Comparison of ENCODE assay signal across 8 mouse cellular contexts in the genomic region with DNA sequence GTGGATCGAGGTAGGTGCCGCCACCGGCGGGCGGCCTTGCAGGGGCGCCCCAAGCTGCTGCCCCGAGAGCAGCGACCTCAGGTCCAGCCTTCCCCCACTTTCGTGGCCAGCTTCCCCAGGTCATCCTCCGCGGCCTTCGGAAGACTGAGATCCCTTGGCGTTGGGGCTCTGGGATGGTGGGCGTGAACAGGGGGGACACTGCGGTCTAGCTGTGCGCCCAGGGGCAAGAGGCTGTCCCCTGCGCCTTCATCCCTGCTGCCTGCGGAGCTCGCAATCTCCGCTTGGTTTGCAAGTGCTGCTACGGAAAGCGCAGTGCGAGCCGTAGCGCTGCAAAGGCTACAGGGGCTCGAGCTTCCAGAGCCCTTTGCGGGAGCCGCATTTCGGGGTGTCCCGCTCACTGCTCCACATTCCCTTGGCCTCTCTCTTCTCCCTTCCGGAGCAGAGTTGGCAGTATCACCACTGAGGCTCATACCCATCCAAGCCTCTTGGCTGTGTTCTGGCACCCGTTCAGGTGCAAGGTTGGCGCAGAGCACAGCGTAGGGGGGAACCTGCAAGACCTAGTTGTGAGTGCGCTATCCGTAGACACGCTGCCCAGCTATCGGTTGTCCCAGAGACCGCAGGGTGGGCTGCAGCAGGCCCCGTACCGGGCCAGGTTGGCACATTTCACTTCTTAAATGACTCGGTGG. TPM values are rescaled to one million over a fixed set of nuclear protein-coding genes. Genes with fewer than 3 reads are reported as not detected.
DNase-seq lines count a peak whose midpoint lies in the region; ATAC-seq and TF ChIP-seq lines count a peak whose summit lies in the region.

No protein-coding gene starts in this region.

- no peak overlapping the region for H3K27ac ChIP-seq in ES-E14 (ENCODE audit: insufficient read depth, low read depth, low read length, poor library complexity, severe bottlenecking)

- peak overlapping the region; percentile 66 to 91 for H3K4me3 ChIP-seq in ES-E14 (ENCODE audit: insufficient read depth in 1 of 2, low read depth in 1 of 2, low read length in 2 of 2, poor library complexity in 1 of 2, severe bottlenecking in 1 of 2)

- no peaks in the 10 kb centered on the region for H3K4me1 ChIP-seq in ES-E14 (ENCODE audit: control insufficient read depth in 2 of 2, insufficient read depth in 2 of 2, low read length in 2 of 2, poor library complexity in 1 of 2)

- in situ Hi-C loops in ES-E14 (cut with MboI; ENCODE audit: low sequenced_read_pairs in 2 of 2, unreplicated experiment in 2 of 2), result no loop called here

- H3K9me3 ChIP-seq in ES-E14 (ENCODE audit: control insufficient read depth, insufficient read depth, low read depth, low read length), result no peaks in the 10 kb centered on the region

- ATAC-seq in frontal cortex, adult (ENCODE audit: low TSS enrichment), result peak; percentile 64

- H3K36me3 ChIP-seq in ES-E14 (ENCODE audit: control insufficient read depth, insufficient read depth, low read length, poor library complexity, severe bottlenecking), result no peaks in the 10 kb centered on the region

- no peak for DNase-seq in ES-E14 (ENCODE audit: low read depth, low spot score)
- peak; percentile 85 to 86 for DNase-seq in cerebellum, adult 18-20 months
- DNase-seq in heart, postnatal 4 days, result peak; percentile 59
- DNase-seq in layer of hippocampus, postnatal 10 days (ENCODE audit: low spot score in 2 of 2), result peak; percentile 67 to 75
- peak; percentile 46 for DNase-seq in lung, postnatal 10 days
- DNase-seq in right cerebral cortex, postnatal 14 days, result peak; percentile 46
- no peak for DNase-seq in c-Kit-positive CD71-positive TER-119-positive erythroid progenitor cells, embryonic 14.5 days (ENCODE audit: low spot score)

- peak overlapping the region; percentile 29; the same call in 1 of the 2 replicates for H3K9ac ChIP-seq in ES-E14 (ENCODE audit: insufficient read depth, low read depth, low read length, poor library complexity, severe bottlenecking)

TF ChIP-seq in ES-E14, 5 proteins besides CTCF, POLR2A, EP300 and RAD21:
- no peak for TF ChIP-seq CHD2 (IDR thresholded peaks at IDR 0.05; ENCODE audit: low read depth, low read length)
- TF ChIP-seq ZNF384 (IDR thresholded peaks at IDR 0.05; ENCODE audit: low read depth, low read length), result no peak
- TF ChIP-seq MAFK (IDR thresholded peaks at IDR 0.05; ENCODE audit: insufficient read depth, low read depth, low read length), result no peak
- no peak for TF ChIP-seq ZC3H11A (IDR thresholded peaks at IDR 0.05; ENCODE audit: borderline replicate concordance, low read depth, low read length)
- TF ChIP-seq HCFC1 (IDR thresholded peaks at IDR 0.05; ENCODE audit: borderline replicate concordance, insufficient read depth, low read length), result no peak

RNA-seq across cellular contexts. Expression of a gene that starts 0.5 kb away (rescaled TPM):
- 7.5 and 7.6 TPM in 2 replicates for total RNA-seq in ES-E14 (2012; rRNA removed)
- total RNA-seq in heart, postnatal 4 days (2021), result 100 to 1,000 TPM; 102 TPM
- total RNA-seq in layer of hippocampus, postnatal 10 days (2021), result 100 to 1,000 TPM; 121 to 123 TPM

Comparison
In these comparisons a context has a peak if more than half of its experiments do, and no peak if none do; other contexts are left out.
1. DNase-seq: peak in cerebellum, adult 18-20 months (2 of 2), heart, postnatal 4 days (single experiment), layer of hippocampus, postnatal 10 days (2 of 2), lung, postnatal 10 days (single experiment) and right cerebral cortex, postnatal 14 days (single experiment); none in ES-E14 (single experiment) and c-Kit-positive CD71-positive TER-119-positive erythroid progenitor cells, embryonic 14.5 days (single experiment).
2. RNA of a gene that starts 0.5 kb away (total RNA-seq): 121 to 123 TPM in layer of hippocampus, postnatal 10 days and 102 TPM in heart, postnatal 4 days; 7.5 to 7.6 TPM in ES-E14; every median in the first group is over 10 times any median in the second.